Mouse (Mus musculus): ENCODE measurements at regions not wholly inside any gene's neighbourhood (a gene's known extent, or its start where the extent isn't known, plus 50 kb on each side); places are given as distances from the start of the nearest gene placed in this dataset.

DNA sequence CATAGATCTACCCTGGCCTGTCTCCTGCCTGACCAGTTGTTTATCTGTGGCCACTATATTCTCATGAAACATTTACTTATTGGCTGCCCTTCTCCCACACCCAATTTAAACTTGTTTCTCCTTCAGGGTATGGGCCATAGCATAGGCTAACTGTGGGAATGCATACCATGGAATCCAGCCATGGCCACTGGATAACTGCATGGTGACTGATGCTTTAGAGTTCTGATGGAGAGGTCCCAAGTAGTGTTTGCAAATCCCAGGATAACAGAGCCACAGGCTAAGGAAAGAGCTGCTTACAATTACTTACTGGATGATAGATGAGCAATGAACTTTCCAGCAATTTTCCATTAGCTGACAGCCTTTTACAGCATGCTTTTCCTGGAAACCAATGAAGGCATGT lies 139.5 kb upstream of the Sstr4 start:
- ATAC-seq (replicated peaks; ENCODE audit: poor library complexity, severe bottlenecking): no peak

DNA sequence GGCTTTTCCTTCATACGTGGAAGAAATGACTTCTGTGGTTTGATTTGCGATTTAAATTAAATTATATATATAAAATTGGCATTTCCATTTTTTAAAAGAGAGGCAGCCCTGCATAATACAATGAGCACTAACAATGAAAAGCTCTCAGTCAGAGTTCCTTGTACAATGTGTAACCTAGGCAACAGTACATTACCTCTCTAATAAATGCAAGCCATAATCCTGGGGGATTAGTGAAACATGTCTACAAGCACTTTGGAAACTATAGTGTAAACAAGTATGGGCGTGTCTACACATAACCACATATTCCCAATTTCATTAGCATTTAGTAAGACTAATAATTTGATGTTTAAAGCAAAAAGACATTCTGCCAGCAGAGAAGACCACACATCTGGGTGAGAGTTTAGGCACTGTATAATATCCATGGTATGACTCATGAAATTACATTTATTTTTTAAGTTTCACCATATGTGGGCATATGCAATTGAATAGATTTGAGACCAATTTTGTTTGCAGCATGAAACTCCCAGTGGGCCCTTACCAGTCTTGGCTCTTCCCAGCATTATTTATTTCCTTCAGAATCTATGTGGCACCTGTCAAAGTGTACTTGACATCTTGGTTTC lies 130.9 kb upstream of the Sstr4 start:
- ATAC-seq (replicated peaks; ENCODE audit: poor library complexity, severe bottlenecking): no peak

DNA sequence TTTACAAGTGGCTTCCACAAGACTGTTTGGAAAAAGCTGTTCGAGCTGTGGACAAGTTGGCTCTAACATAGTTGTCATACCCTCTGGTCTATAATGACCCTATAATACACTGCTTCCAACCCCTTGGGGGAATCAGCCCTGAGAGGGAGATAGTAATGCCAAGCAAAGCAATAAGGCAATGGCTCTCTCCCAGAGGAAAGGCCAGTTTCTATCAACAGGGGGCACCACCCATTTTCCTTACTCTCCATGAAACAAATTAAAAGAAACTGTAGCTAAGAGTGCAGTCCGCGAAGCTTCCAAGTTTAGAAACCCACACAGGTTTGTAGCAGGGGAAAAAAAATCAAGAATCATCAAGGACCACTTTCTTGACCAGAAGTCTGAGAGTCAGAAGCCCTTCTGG lies 115.9 kb upstream of the Sstr4 start:
- no peak for ATAC-seq (replicated peaks; ENCODE audit: poor library complexity, severe bottlenecking)

DNA sequence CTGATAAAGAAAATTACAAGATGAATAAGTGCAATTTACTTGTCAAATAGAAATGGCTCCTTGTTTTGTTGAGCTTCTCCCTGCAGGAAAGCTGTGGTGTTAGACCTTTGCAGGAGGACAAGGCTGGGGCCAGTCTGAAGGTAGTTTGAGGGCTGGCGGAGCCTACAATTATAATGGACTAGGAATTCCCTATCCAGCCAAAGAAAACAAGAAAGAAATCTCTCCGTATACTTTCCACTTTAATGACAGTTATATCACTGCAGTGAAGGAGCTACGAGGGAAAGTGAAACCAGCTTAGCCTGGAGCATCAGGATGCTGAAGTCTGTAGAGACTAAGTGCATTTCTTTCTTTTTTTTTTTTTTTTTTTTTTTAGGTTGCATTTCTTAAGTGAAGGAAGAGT lies 104.8 kb upstream of the Sstr4 start:
- ATAC-seq (replicated peaks; ENCODE audit: poor library complexity, severe bottlenecking): no peak

DNA sequence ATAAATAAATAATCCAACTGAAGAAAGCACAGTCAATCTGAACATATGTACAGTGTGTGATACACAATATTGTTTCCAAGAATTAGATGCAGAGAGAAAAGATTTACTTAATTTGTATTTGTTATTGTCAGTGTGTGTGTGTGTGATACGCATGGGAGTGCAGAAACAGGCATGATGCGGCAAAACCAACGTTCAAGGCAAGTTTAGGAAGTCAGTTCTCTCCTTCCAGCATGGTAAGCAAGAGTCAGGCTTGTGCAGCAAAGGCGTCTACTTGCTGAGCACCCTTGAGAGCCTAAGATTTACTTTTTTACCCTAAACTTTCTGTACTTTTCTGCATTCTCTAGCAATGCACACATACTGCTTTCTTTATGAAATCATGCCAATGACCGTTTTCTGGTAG lies 102.7 kb upstream of the Sstr4 start:
- ATAC-seq (replicated peaks; ENCODE audit: poor library complexity, severe bottlenecking): no peak

DNA sequence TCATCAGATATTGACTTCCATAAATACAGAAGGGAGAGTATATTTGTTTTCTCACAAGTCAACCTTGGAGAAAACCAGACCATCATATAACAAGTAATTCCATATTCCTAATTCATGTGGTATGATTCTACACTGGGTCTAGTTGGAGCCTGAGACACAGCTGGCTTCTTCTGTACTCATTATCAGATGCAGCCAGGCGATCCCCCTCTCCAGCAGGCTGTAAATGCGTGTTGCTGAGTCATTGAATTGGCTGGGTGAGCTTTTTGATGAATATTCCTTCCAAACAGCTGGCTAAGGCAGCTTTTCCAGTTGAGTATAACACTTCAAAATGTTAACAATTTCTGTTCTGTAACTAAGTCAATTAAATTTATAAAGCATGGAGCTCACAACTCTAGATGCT lies 102.2 kb upstream of the Sstr4 start:
- ATAC-seq (replicated peaks; ENCODE audit: poor library complexity, severe bottlenecking): no peak

DNA sequence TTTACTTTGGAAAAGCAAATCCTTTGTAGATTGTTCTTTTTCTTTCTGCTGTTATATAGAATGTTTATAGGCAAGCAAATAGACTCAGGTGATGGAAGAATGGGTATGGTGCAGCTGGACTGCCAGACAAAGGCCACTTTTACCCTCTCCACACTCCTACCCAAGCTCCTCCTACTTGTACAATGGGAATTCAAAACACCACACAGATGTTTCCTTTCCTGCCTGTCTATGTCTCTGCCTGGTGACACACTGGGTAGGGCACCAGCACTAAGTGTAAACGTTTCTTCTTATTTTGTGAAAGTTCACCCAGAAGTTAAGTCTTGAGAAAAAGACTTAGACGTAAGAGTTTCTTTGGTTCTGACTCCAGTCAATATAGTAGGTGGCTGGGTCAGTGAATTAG lies 94.3 kb upstream of the Sstr4 start:
- ATAC-seq (replicated peaks; ENCODE audit: poor library complexity, severe bottlenecking): no peak

DNA sequence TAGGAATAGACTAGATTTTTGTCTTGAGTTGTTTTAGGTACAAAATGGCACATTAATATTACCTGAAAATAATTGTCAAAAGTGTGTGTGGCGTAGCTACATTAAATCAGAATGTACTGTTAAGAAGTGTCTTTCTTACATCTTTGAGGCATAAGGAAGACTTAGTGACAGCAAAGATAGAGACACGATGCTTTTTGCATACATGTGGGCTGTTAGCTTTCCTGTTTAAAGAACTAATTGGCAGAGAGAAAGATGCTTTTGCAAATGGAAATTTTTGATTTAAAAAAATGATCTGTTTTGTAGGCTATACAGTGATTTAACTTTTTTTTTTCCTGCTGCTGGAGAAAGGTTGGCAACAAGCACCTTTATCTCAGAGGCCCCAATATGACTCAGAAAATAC lies 82.9 kb upstream of the Sstr4 start:
- no peak for ATAC-seq (replicated peaks; ENCODE audit: poor library complexity, severe bottlenecking)

DNA sequence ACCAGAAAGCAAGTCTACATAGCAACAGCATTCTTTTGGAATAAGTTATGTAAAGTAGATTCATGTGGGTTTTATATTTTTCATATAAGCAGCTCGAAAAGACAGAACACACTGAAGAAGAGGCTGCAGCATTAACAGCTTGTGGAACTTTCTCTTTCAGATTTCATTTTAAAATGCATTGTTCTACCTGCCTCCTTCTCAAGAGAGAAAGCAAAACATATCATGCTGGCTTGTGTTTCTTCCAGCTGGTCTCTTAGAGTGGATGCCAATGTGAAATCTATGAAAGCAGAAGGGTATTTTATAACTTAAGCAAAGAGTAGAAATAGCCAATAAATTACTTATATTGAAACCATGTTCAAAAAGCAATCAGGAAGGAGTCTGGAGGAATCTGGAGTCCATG lies 74.2 kb upstream of the Sstr4 start:
- no peak for ATAC-seq (replicated peaks; ENCODE audit: poor library complexity, severe bottlenecking)

DNA sequence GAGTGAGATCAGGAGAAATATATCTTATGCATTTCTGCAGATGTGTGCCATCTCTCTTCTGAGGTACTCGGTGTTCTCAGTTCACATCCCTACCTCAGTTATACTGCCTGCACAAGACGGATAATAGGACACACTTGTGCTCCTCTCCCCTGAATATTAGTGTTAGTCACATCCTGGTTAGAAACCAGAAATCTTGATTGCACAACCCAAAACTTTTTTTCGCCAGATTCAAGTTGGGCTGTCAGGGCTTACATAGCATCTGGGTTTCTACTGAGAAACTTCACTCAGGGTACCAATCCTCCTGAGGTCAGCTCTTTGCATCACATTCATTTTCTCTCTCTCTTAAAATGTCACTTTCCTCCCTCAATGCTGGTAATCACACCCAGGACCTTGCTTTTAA lies 69.8 kb upstream of the Sstr4 start:
- 0 out of 2 replicates have a peak, but pooled peaks have one; percentile 7 for ATAC-seq (replicated peaks; ENCODE audit: poor library complexity, severe bottlenecking)

DNA sequence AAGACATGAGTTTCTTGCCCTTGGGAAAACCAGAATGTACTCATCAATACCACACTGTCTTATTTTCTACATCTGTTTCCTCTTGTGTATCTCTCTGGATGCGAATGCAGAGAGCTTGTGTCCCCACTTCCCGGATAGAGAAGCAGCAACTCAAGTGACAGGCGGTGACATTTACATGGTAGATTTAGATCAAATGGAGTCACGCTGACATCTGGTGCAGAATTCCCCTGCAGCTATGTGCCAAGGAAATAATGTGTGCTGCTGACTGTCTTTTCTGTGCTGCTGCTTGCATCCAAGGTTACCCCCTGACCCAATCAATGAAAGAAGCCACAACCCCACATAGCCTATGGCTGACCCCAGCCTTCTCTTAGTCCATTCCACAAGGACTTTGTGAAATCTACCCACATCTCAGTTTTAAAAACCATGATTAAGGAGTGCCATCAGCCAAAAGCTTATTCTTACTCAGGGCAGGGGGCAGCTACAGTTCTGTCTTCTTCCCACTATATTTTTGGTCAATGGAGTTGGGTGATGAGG lies 69.2 kb upstream of the Sstr4 start:
- ATAC-seq (replicated peaks; ENCODE audit: poor library complexity, severe bottlenecking): no peak

DNA sequence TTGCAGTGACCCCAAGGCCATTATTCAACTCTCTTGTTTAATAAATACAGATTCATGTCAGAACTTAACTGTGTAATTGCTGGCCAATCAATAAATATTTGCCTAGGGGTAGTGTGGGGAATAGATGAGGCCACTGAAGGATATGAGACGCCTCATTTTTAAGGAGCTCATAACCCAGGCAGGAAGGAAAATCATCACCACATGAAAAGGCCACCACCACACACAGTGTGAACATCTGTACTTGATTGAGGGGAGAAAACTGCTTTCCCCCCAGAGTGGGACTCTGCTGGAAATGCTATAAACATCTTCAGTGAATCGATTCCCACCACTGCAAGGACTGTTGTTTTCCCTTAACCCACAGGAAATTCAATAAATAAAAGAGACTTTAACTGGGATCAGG lies 68.7 kb upstream of the Sstr4 start:
- ATAC-seq (replicated peaks; ENCODE audit: poor library complexity, severe bottlenecking): no peak

DNA sequence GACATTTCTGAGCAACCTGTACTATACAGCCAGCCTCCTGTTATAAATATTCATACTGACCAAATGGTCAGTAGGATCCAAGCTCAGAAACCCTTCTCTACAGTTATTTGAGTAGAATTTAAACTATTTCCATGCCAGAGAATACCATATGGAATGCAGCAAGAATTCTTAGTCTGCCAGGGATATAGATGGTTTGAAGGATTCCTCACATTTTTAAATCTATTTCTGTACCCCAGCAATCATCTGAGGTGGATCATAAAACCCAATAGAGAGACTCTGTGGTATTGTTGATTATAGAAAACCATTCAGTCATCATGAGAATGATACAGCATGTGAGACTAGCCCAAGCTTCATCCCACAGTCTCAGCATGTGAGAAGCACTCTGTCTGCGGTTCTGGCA lies 67.6 kb upstream of the Sstr4 start:
- no peak for ATAC-seq (replicated peaks; ENCODE audit: poor library complexity, severe bottlenecking)

DNA sequence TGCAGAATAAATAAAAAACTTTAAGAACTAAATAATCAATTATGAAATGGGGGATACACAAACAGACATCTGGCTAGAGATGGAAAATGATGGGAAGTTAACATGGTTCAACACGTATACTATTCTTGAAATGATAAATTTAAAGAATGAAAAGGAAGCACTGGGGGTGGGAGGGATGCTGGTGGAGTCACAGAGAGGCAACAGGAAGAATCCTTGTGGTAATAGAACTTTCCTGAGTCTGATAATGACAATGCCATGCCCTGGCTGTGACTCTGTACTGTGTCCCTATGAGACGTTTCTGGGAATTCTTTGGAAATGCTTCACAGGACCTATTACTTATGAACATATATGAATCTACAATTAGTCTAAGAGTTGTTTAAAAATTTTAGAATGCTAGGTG lies 64.8 kb upstream of the Sstr4 start:
- ATAC-seq (replicated peaks; ENCODE audit: poor library complexity, severe bottlenecking): no peak

DNA sequence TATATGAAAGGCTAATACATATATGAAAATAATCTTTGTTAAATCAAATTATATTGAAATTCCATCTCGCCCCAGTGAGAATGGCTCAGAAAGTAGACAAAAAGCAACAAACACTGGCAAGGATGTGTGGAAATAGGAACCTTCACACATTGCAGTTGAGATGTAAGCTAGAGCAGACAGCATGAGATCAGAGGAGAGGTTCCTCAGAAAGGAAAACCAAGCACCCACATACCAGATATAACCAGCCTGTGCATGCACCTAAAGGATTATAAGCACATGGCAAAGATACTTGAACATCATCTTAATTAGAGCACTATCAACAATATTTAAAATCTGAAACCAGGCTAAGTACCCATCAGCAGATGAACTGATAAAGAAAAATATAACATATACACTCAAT lies 60.6 kb upstream of the Sstr4 start:
- no peak for ATAC-seq (replicated peaks; ENCODE audit: poor library complexity, severe bottlenecking)

DNA sequence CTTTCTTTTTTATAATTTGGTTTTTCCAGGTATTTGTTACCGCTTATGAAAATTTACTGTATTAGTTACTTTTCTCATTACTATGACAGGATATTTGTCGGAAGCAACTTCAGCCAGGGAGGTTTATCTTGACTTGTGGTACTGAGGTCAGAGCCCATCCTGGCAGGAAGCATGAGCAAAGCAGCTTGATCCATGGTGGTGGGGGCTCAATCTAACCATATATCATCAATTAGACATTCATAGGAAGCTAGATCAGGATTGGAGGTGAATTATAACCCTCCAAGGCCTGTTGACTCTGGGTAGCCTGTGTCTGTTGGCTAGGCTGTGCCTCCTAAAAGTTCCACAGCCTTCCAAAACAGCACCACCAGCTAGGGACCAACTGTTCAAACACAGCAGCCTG lies 58.5 kb upstream of the Sstr4 start:
- no peak for ATAC-seq (replicated peaks; ENCODE audit: poor library complexity, severe bottlenecking)

DNA sequence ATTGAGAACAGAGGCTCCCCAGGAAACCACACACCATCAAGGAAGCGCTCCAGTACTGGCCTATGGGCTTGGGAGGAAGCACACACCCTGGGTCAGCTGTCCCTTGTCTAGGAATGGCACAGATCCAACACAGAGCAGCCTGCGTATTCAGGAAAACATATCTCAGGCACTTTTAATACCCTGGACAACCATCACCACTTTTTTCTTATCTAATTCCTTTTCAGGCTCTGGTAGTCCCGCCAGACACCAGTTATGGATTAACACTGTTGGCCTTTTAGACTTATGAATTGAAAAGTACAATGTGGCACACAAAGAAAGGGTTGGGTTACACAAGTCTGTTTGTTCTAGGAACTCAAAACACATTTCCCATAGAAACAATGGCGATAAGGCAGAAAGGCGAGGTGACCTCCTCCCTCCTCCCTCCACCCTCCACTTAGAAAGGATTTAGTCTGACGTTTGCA lies 56.8 kb upstream of the Sstr4 start:
- 0 out of 2 replicates have a peak, but pooled peaks have one; percentile 22 for ATAC-seq (replicated peaks; ENCODE audit: poor library complexity, severe bottlenecking)

DNA sequence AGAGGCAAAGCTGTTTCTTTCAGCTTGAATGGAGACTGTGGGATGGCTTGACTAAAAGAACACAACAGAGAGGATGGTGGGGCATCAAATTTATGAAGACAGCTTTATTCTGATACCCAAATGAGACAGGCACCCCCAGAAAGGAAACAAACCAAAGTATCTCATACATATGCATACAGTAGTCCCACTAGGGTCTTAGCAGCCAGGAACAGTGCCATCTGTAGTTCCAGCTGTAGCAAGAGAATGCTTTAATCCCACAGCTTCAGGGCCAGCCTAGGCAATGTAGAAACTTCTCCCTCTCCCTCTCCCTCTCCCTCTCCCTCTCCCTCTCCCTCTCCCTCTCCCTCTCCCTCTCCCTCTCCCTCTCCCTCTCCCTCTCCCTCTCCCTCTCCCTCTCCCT lies 56.2 kb upstream of the Sstr4 start:
- no peak for ATAC-seq (replicated peaks; ENCODE audit: poor library complexity, severe bottlenecking)

DNA sequence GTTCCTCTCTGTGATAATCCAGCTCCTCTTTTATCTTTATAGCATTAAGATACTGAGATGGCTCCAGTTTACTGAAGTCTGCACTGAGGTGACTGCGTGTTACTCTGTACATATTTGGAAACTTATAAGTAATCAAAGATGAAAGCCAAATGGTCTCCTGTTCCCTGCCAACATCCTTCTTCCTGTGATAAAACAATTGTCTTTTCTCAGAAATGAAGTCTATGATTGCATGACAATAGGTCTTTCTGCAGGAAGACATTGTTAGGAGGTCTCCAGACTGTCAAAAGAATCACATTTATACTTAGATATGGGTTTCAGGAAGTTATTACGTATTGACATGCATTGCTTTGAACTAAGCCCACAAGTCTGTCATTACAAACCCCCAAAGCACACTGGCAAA lies 51.0 kb upstream of the Sstr4 start:
- ATAC-seq (replicated peaks; ENCODE audit: poor library complexity, severe bottlenecking): no peak
